Comparison of ENCODE assay signal across 8 mouse cellular contexts in the genomic region with DNA sequence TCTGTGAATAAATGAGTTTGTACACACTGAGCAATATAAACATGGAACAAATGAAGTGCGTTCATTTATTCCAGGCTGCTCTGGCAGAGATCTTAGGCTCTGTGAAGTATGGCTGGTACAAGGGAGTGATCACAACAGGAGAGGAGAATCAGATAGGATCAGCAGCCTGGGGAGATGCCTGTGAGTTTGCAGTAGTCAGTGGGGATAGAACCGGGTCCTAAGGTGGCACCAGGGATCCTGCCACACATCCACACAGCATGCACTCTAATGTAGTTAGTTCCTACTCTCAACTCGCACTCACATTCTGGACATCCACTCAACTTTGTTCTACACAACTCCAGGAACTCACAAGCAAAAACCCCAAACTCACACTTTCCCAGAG. TPM values are rescaled to one million over a fixed set of nuclear protein-coding genes. Genes with fewer than 3 reads are reported as not detected.
A peak's percentile ranks its signal among the peaks of the same experiment; 100 is the strongest.
DNase-seq lines count a peak whose midpoint lies in the region; ATAC-seq and TF ChIP-seq lines count a peak whose summit lies in the region.

No protein-coding gene starts in this region.

- H3K9ac ChIP-seq in hindbrain, embryonic 15.5 days, result peak overlapping the region; percentile 35; the same call in 1 of the 2 replicates
- peak overlapping the region; percentile 18; the same call in 1 of the 2 replicates for H3K9ac ChIP-seq in midbrain, embryonic 14.5 days (replicated peaks; ENCODE audit: low read length)

- peak; percentile 20 for DNase-seq in layer of hippocampus, adult 11-12 months (ENCODE audit: low spot score)
- DNase-seq in layer of hippocampus, postnatal 25 days (ENCODE audit: extremely low spot score in 1 of 2, low spot score in 1 of 2), result no peak
- DNase-seq in midbrain, embryonic 14.5 days, result no peak
- no peak for DNase-seq in right cerebral cortex, adult 2 months (ENCODE audit: low spot score in 2 of 2)
- no peak for DNase-seq in left cerebral cortex, adult 9 months (ENCODE audit: low spot score in 2 of 2)
- no peak for DNase-seq in kidney, postnatal 25 days

- TF ChIP-seq POLR2A in cortical plate, adult 2 months (IDR thresholded peaks at IDR 0.05; ENCODE audit: extremely low read depth, insufficient read depth, low read length), result no peak

- no peaks in the 10 kb centered on the region for H3K9me3 ChIP-seq in hindbrain, embryonic 15.5 days
- no peaks in the 10 kb centered on the region for H3K9me3 ChIP-seq in midbrain, embryonic 14.5 days (ENCODE audit: control insufficient read depth, low read length)

- no peak overlapping the region for H3K27ac ChIP-seq in cortical plate, adult 2 months (ENCODE audit: insufficient read depth, low read length)
- peak overlapping the region; percentile 93 for H3K27ac ChIP-seq in hindbrain, embryonic 15.5 days (replicated peaks)
- no peak overlapping the region; the same call in 1 of the 2 replicates for H3K27ac ChIP-seq in midbrain, embryonic 14.5 days (replicated peaks; ENCODE audit: low read depth, low read length)

- 6% methylated on average over 3 of the region's 3 CpGs for WGBS in hindbrain, embryonic 15.5 days
- WGBS in midbrain, embryonic 14.5 days, result 7% methylated on average over 3 of the region's 3 CpGs

- ATAC-seq in hindbrain, embryonic 15.5 days (ENCODE audit: low FRiP score, low read depth), result peak; percentile 43
- ATAC-seq in midbrain, embryonic 14.5 days (ENCODE audit: low FRiP score, low TSS enrichment), result peak; percentile 18; the same call in 1 of the 2 replicates

- no peaks in the 10 kb centered on the region for H3K27me3 ChIP-seq in hindbrain, embryonic 15.5 days
- no peaks in the 10 kb centered on the region for H3K27me3 ChIP-seq in midbrain, embryonic 14.5 days (ENCODE audit: control insufficient read depth, insufficient read depth, low read length)

- H3K36me3 ChIP-seq in hindbrain, embryonic 15.5 days, result no peaks in the 10 kb centered on the region
- H3K36me3 ChIP-seq in midbrain, embryonic 14.5 days (ENCODE audit: control insufficient read depth, insufficient read depth, low read length), result no peaks in the 10 kb centered on the region

- H3K4me1 ChIP-seq in cortical plate, adult 2 months (ENCODE audit: control insufficient read depth, insufficient read depth, low read length), result 0 out of 2 replicates have a peak, but pooled peaks cover 2% of the 10 kb centered on the region
- H3K4me1 ChIP-seq in hindbrain, embryonic 15.5 days (replicated peaks), result peaks cover 10% of the 10 kb centered on the region
- no peaks in the 10 kb centered on the region for H3K4me1 ChIP-seq in midbrain, embryonic 14.5 days (ENCODE audit: control insufficient read depth, insufficient read depth, low read length)

- TF ChIP-seq CTCF in cortical plate, adult 2 months (IDR thresholded peaks at IDR 0.05; ENCODE audit: extremely low read depth, insufficient read depth, low read length), result no peak

- peak overlapping the region; percentile 68 for H3K4me2 ChIP-seq in hindbrain, embryonic 15.5 days
- H3K4me2 ChIP-seq in midbrain, embryonic 14.5 days (ENCODE audit: low read length), result peak overlapping the region; percentile 60

- H3K4me3 ChIP-seq in cortical plate, adult 2 months (ENCODE audit: insufficient read depth, low read length), result peak overlapping the region; percentile 52
- H3K4me3 ChIP-seq in hindbrain, embryonic 15.5 days, result peak overlapping the region; percentile 66
- peak overlapping the region; percentile 54 for H3K4me3 ChIP-seq in midbrain, embryonic 14.5 days (replicated peaks; ENCODE audit: low read depth, low read length)

RNA-seq across cellular contexts. Expression of a gene that starts 0.6 kb away (rescaled TPM):
- 1 to 10 TPM; 4.0 to 4.7 TPM for total RNA-seq in layer of hippocampus, postnatal 25 days (2021)
- 7.1 TPM in 2 replicates for polyA plus RNA-seq in cortical plate, adult 2 months (2012; rRNA removed)
- polyA plus RNA-seq in hindbrain, embryonic 15.5 days (2015; fragmentation: Nextera tagmentation; extraction: Ambion mirVana), result 8.9 and 9.7 TPM in 2 replicates
- 6.0 and 8.3 TPM in 2 replicates for polyA plus RNA-seq in midbrain, embryonic 14.5 days (2014; fragmentation: Nextera tagmentation; extraction: Ambion mirVana)

RNA-seq across cellular contexts. Expression of a gene that starts 59.1 kb away (rescaled TPM):
- 10 to 100 TPM; 60.2 to 76.4 TPM for total RNA-seq in layer of hippocampus, postnatal 25 days (2021)
- 41.8 and 41.9 TPM in 2 replicates for polyA plus RNA-seq in cortical plate, adult 2 months (2012; rRNA removed)
- 32.5 and 33.2 TPM in 2 replicates for polyA plus RNA-seq in hindbrain, embryonic 15.5 days (2015; fragmentation: Nextera tagmentation; extraction: Ambion mirVana)
- polyA plus RNA-seq in midbrain, embryonic 14.5 days (2014; fragmentation: Nextera tagmentation; extraction: Ambion mirVana), result 37.7 and 39.9 TPM in 2 replicates
